Mouse (Mus musculus) forebrain, embryonic 11.5 days (tissue): ENCODE measurements around the gene Traf3. TPM values are rescaled to one million over a fixed set of nuclear protein-coding genes. Genes with fewer than 3 reads are reported as not detected.

Experiments
- ATAC-seq: fragments of 200-750 bp; cut with Nextera tagmentation; replicated peaks from 2 replicates; pipeline ENCODE4 v1.8.0; 2017; ENCODE audit warnings: moderate TSS enrichment; ENCODE audit not compliant: low FRiP score
- DNase-seq: peaks from one replicate; pipeline ENCODE4 v3.0.0-alpha.2; 2017; ENCODE audit warnings: low spot score
- H3K27ac ChIP-seq: fragments of 300-500 bp; sonication (generic); 2 replicates; pipeline ENCODE4 v1.5.1; 2014; ENCODE audit warnings: low read depth, low read length
- H3K27me3 ChIP-seq: fragments of 300-500 bp; sonication (generic); 2 replicates; pipeline ENCODE4 v1.6.1; 2014; ENCODE audit warnings: mild to moderate bottlenecking, low read length, mixed read lengths; ENCODE audit not compliant: control insufficient read depth, insufficient read depth
- H3K36me3 ChIP-seq: fragments of 300-500 bp; sonication (generic); 2 replicates; pipeline ENCODE4 v1.6.1; 2014; ENCODE audit warnings: mild to moderate bottlenecking, low read length, moderate library complexity, mixed read lengths; ENCODE audit not compliant: control insufficient read depth, insufficient read depth
- H3K4me1 ChIP-seq: fragments of 300-500 bp; sonication (generic); replicated peaks from 2 replicates; pipeline ENCODE4 v1.6.1; 2014; ENCODE audit warnings: low read length, mixed read lengths; ENCODE audit not compliant: control insufficient read depth, insufficient read depth
- H3K4me2 ChIP-seq: fragments of 300-500 bp; sonication (generic); 2 replicates; pipeline ENCODE4 v1.6.1; 2014; ENCODE audit warnings: low read depth, mild to moderate bottlenecking, low read length, moderate library complexity, mixed read lengths; ENCODE audit not compliant: severe bottlenecking
- H3K4me3 ChIP-seq: fragments of 300-500 bp; sonication (generic); 2 replicates; pipeline ENCODE4 v1.5.1; 2014; ENCODE audit warnings: low read depth, low read length
- H3K9ac ChIP-seq: fragments of 300-500 bp; sonication (generic); 2 replicates; pipeline ENCODE4 v1.6.1; 2014; ENCODE audit warnings: low read length
- H3K9me3 ChIP-seq: fragments of 300-500 bp; sonication (generic); 2 replicates; pipeline ENCODE4 v1.6.1; 2016; ENCODE audit warnings: low read length, mixed read lengths; ENCODE audit not compliant: control insufficient read depth
- WGBS: fragments of 180-500 bp; shearing (Covaris S2); extraction: QIAGEN DNeasy Blood & Tissue Kit; methylation state at CpG from one replicate; pipeline ENCODE4 v1.1.7; 2014; 5-methylcytosine and 5-hydroxymethylcytosine counted together
- polyA plus RNA-seq: library from polyadenylated mRNA; unstranded; fragments of >200 nt; fragmentation: Nextera tagmentation; extraction: Ambion mirVana; gene quantifications from 2 replicates; pipeline ENCODE4 v1.2.1, GENCODE M21; 2014

The Traf3 gene
- polyA plus RNA-seq, 1 experiment from 2014 or later, result 22.9 TPM

- no peak overlapping the region for H3K4me3 ChIP-seq
- H3K9me3 ChIP-seq, result no peaks in the 10 kb centered on the region
- no peak overlapping the region for H3K27ac ChIP-seq
- ATAC-seq, result no peak
- no peaks in the 10 kb centered on the region; the same call in 1 of the 2 replicates for H3K36me3 ChIP-seq
- H3K4me2 ChIP-seq, result no peak overlapping the region
- H3K4me1 ChIP-seq, result no peaks in the 10 kb centered on the region; the same call in 1 of the 2 replicates
- WGBS, result 95% methylated on average over 5 of the region's 5 CpGs
- no peak for DNase-seq
- H3K9ac ChIP-seq, result no peak overlapping the region
- no peaks in the 10 kb centered on the region for H3K27me3 ChIP-seq
Observed at GRCm38 (mm10) chr12:111242346-111242745, 76.2 kb downstream of the Traf3 start.

- peaks cover 3% of the 10 kb centered on the region; the same call in 1 of the 2 replicates for H3K36me3 ChIP-seq
- H3K9me3 ChIP-seq, result no peaks in the 10 kb centered on the region
- WGBS, result 96% methylated on average over 12 of the region's 12 CpGs
- no peak overlapping the region for H3K4me2 ChIP-seq
- H3K27me3 ChIP-seq, result no peaks in the 10 kb centered on the region
- no peak overlapping the region for H3K27ac ChIP-seq
- no peaks in the 10 kb centered on the region for H3K4me1 ChIP-seq
- ATAC-seq, result no peak
- no peak overlapping the region for H3K9ac ChIP-seq
- H3K4me3 ChIP-seq, result no peak overlapping the region
- DNase-seq, result no peak
Observed at GRCm38 (mm10) chr12:111243733-111244132, 77.6 kb downstream of the Traf3 start.

- Histone ChIP-seq H3K4me3 (no peak overlapping the region), H3K27me3 (no peaks in the 10 kb centered on the region), H3K4me2 (no peak overlapping the region), H3K9ac (no peak overlapping the region), H3K27ac (no peak overlapping the region), H3K4me1 (no peaks in the 10 kb centered on the region), H3K36me3 (peaks cover 3% of the 10 kb centered on the region; the same call in 1 of the 2 replicates), H3K9me3 (no peaks in the 10 kb centered on the region)
- no peak for ATAC-seq
- no peak for DNase-seq
- 78% methylated on average over 6 of the region's 6 CpGs for WGBS
Observed at GRCm38 (mm10) chr12:111245070-111245469, 78.9 kb downstream of the Traf3 start.

GRCm38 (mm10) chr12:111246808-111247464, 80.8 kb downstream of the Traf3 start:
- WGBS, result 95% methylated on average over 9 of the region's 9 CpGs
- no peaks in the 10 kb centered on the region for H3K27me3 ChIP-seq
- H3K36me3 ChIP-seq, result 0 out of 2 replicates have a peak, but pooled peaks cover 3% of the 10 kb centered on the region
- no peaks in the 10 kb centered on the region for H3K4me1 ChIP-seq
- ATAC-seq (no peak), DNase-seq (no peak)
- H3K27ac ChIP-seq, result no peak overlapping the region
- H3K9me3 ChIP-seq, result no peaks in the 10 kb centered on the region
- H3K9ac ChIP-seq, result no peak overlapping the region
- H3K4me2 ChIP-seq, result no peak overlapping the region
- no peak overlapping the region for H3K4me3 ChIP-seq

GRCm38 (mm10) chr12:111249095-111249494, 82.9 kb downstream of the Traf3 start:
- 0 out of 2 replicates have a peak, but pooled peaks cover 3% of the 10 kb centered on the region for H3K36me3 ChIP-seq
- no peak for DNase-seq

GRCm38 (mm10) chr12:111250116-111250515, 83.9 kb downstream of the Traf3 start:
- Histone ChIP-seq H3K4me1 (no peaks in the 10 kb centered on the region), H3K36me3 (0 out of 2 replicates have a peak, but pooled peaks cover 3% of the 10 kb centered on the region), H3K9me3 (no peaks in the 10 kb centered on the region), H3K4me3 (no peak overlapping the region), H3K4me2 (no peak overlapping the region), H3K9ac (no peak overlapping the region), H3K27me3 (no peaks in the 10 kb centered on the region), H3K27ac (no peak overlapping the region)
- ATAC-seq (no peak), DNase-seq (no peak)
- 88% methylated on average over 8 of the region's 8 CpGs for WGBS

More at GRCm38 (mm10) chr12:111249095-111249494, 82.9 kb downstream of the Traf3 start:
- 58% methylated on average over 3 of the region's 3 CpGs for WGBS
- Histone ChIP-seq H3K27me3 (no peaks in the 10 kb centered on the region), H3K27ac (no peak overlapping the region), H3K4me2 (no peak overlapping the region), H3K9me3 (no peaks in the 10 kb centered on the region), H3K4me1 (no peaks in the 10 kb centered on the region), H3K4me3 (no peak overlapping the region), H3K9ac (no peak overlapping the region)
- ATAC-seq, result no peak

GRCm38 (mm10) chr12:111251227-111251626, 85.1 kb downstream of the Traf3 start:
- H3K27me3 ChIP-seq, result no peaks in the 10 kb centered on the region
- DNase-seq (no peak), ATAC-seq (no peak)
- H3K9me3 ChIP-seq, result no peaks in the 10 kb centered on the region
- peaks cover 5% of the 10 kb centered on the region; the same call in 1 of the 2 replicates for H3K36me3 ChIP-seq
- H3K9ac ChIP-seq, result no peak overlapping the region
- no peaks in the 10 kb centered on the region for H3K4me1 ChIP-seq
- WGBS, result 78% methylated on average over 9 of the region's 9 CpGs
- no peak overlapping the region for H3K4me3 ChIP-seq
- H3K4me2 ChIP-seq, result no peak overlapping the region
- no peak overlapping the region for H3K27ac ChIP-seq

- H3K4me2 ChIP-seq, result no peak overlapping the region
- no peaks in the 10 kb centered on the region; the same call in 1 of the 2 replicates for H3K36me3 ChIP-seq
- 94% methylated on average over 16 of the region's 16 CpGs for WGBS
- H3K27me3 ChIP-seq, result no peaks in the 10 kb centered on the region
- H3K9ac ChIP-seq, result no peak overlapping the region
- H3K9me3 ChIP-seq, result no peaks in the 10 kb centered on the region
- H3K4me3 ChIP-seq, result no peak overlapping the region
- ATAC-seq (no peak), DNase-seq (no peak)
- no peaks in the 10 kb centered on the region for H3K4me1 ChIP-seq
- H3K27ac ChIP-seq, result no peak overlapping the region
Observed at GRCm38 (mm10) chr12:111263650-111264049, 97.5 kb downstream of the Traf3 start.

- DNase-seq (no peak), ATAC-seq (no peak)
- peaks cover 8% of the 10 kb centered on the region for H3K27me3 ChIP-seq
- no peak overlapping the region for H3K4me3 ChIP-seq
- 55% methylated on average over 5 of the region's 5 CpGs for WGBS
- no peaks in the 10 kb centered on the region; the same call in 1 of the 2 replicates for H3K36me3 ChIP-seq
- no peak overlapping the region for H3K4me2 ChIP-seq
- H3K27ac ChIP-seq, result no peak overlapping the region
- no peaks in the 10 kb centered on the region for H3K9me3 ChIP-seq
- no peaks in the 10 kb centered on the region for H3K4me1 ChIP-seq
- no peak overlapping the region for H3K9ac ChIP-seq
Observed at GRCm38 (mm10) chr12:111265212-111265611, 99.0 kb downstream of the Traf3 start.
